Mouse (Mus musculus): ENCODE data around the gene Tuba1b.
"Not testable (repeated sequence)": the region's sequence is repeated elsewhere in the genome, so short reads cannot be mapped to it uniquely, and the experiment has no call there.

The Tuba1b gene

DNA sequence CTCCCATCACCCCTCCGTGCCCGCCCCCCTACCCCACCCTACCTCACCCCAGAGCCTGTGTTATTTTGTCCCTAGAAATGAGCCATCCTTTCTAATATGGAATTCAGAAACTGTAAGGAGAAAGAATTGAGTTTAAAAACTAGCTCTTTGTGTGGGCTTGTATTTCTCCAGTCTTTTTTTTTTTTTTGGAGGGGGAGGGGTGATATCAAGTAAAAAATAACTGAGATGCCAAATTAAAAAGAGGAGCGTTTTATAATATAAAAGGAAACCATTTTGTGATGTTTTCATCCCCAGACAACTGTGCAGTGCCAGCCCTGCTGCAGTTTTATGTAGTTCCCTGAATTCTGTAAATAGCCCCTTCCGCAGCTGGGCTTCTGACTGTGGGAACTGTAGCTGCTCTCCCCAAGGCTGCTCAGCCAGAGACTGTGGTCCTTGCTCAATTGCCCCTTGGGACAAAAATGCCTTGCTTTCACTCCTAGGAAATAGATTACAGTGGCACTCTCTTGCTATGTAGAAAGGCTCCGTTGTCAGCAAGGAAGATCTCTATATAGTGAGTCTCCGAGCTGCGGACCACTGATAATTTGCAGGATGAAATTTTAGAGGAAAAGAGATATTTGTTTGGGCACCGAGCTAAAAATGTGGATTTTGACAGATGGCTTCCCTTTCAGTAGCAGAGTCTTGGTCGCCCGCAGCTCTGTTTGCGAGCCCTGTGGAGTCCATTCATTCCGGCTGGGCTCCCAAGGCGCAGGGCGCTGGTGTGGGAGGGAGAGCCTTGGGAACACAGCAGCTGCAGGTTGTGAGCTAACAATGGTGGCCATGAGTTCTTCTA lies 20.3 kb upstream of the Tuba1b start:
- DNase-seq (ENCODE audit: extremely low read depth, low read depth, low spot score): no peak

DNA sequence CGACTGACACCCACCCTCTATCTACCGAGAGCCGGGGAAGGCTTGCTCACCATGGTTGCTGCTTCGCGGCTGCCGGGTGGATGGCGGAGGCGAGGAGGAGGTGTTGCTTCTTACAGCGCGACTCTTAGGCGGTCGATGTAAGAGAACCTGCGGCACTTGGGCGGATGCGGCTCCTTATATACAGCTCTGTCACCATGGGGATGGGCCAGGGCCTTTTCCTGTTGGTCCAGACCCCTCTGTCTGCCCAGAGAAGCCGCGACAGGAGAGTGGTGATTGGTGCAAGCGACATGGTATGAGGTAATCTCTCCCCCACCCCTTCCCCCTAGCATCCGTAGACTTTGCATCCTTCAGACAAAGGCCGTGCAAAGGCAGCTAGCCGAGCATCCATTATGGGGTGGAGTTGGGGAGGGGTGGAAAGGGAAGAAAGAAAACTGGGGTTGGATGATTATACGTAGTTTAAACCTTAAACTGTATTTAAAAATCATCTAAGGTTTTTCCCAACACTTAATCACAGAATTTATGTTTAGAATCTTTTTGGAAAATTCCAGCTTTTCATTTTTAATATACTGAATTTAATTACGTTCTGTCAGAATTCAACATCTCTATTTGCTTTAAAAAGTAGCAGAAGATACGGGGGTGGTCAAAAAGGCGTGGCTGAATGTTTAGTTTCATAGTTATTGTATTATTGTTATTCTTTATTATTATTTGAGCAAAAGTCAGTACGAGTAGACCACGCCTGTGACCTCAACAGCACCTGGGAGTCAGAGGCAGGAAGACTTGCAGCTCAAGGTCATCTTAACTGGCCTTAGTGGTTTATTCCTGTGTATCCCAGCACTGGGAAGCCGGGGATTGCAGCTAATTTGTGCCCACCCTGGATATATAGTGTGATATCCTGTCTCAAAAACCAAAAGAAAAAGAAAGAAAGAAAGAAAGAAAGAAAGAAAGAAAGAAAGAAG lies 19.3 kb upstream of the Tuba1b start, which contains the start of the genes Gm49450 and Tuba1a:
Gene Gm49450 (minus strand): TSS at position 151 of the 956 bp plus-strand sequence.
Gene Tuba1a (minus strand): TSS at position 303 of the 956 bp plus-strand sequence.
- DNase-seq (ENCODE audit: extremely low read depth, low read depth, low spot score): no peak

DNA sequence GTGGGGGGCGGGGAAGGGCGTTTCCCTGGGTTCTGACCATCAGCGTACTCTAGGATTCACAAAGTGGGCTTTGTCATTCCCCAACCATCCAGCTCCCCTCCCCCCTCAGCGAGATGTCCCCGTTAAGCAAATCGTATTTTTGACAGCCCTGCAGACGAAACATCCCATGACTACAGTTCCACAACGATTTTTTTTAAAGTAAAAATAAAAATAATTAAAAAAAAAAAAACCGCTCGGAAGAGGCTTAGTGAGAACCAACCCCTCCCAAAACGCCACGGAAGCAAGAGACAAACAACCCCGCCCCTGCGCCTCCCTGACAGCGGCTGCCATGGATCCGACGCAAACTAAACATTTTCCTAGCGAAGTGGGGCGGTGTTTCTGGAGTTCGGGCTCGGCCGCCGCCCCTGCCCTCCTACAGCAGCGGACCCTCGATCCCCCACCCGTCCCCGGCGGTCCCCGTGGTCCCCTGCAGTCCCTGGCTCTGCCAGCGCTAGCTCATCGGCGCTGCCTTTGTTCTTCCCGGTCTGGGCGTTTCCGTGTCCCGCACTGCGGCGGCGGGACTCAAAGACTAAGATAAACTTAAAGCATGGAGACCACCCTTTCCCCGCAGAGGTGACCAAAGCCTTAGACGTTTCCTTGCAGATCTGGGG lies 18.5 kb upstream of the Tuba1b start:
- DNase-seq (ENCODE audit: extremely low read depth, low read depth, low spot score): no peak

DNA sequence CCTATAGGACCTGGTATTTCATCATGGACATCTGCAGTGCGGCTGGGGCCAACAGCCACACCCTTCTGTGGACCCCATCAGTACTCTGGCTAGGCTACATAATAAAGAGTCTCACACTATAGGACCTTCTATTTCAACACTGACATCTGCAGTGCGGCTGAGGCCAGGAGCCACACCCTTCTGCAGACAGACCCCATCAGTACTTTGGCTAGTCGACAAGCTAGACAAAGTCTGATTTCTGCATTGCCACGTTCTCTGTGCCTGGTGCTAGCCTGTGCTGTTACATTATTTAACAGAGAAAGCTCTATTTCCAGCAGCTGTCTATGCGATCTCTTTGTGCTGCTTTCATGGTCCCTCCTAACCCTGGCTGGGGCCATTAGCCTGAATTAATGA lies 17.7 kb upstream of the Tuba1b start:
- DNase-seq (ENCODE audit: extremely low read depth, low read depth, low spot score): no peak

DNA sequence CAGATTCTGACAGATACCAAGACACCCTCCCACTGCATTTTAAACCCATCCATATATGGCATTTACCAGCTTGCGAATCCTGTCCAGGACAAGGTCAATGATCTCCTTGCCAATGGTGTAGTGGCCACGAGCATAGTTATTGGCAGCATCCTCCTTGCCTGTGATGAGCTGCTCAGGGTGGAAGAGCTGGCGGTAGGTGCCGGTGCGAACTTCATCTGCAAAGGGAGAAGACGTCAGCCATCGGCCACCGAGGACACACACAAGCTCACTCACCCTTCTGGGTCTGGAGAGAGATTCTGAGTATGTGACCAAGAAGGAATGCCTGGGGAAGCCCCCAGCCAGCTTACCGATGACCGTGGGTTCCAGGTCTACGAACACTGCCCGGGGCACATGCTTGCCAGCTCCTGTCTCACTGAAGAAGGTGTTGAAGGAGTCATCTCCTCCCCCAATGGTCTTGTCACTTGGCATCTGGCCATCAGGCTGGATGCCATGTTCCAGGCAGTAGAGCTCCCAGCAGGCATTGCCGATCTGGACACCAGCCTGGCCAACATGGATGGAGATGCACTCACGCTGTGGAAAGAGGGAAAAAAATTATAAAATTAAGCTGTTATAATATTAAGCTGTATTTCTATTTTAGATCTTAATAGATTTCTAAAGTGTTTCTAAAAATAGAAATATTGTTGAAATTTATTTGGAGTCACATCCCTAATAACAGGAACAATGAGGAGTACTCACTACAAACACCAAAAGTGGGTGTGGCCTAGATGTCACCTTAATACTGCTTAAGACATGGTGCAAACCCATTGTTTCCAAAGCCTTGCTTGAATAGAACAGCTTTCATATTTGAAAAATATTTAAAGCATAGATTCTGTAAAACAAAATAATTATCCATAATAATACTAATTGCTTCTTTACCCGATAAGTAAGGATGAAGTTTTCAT lies 17.0 kb upstream of the Tuba1b start:
- DNase-seq (ENCODE audit: extremely low read depth, low read depth, low spot score): not testable (repeated sequence)

DNA sequence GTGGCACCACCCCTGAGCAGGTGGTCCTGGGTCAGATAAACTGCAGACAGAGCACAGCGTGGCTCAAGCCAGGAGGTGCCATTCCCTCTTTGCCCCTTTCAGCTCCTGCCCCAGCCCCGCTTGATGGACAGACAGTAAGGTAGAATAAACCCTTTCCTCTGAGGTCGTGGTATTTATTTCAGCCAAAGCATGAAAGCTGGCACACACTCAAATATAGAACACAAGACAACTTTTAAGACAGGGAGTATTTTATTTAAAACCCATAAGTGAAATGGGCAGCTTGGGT lies 15.2 kb upstream of the Tuba1b start:
- DNase-seq (ENCODE audit: extremely low read depth, low read depth, low spot score): no peak

DNA sequence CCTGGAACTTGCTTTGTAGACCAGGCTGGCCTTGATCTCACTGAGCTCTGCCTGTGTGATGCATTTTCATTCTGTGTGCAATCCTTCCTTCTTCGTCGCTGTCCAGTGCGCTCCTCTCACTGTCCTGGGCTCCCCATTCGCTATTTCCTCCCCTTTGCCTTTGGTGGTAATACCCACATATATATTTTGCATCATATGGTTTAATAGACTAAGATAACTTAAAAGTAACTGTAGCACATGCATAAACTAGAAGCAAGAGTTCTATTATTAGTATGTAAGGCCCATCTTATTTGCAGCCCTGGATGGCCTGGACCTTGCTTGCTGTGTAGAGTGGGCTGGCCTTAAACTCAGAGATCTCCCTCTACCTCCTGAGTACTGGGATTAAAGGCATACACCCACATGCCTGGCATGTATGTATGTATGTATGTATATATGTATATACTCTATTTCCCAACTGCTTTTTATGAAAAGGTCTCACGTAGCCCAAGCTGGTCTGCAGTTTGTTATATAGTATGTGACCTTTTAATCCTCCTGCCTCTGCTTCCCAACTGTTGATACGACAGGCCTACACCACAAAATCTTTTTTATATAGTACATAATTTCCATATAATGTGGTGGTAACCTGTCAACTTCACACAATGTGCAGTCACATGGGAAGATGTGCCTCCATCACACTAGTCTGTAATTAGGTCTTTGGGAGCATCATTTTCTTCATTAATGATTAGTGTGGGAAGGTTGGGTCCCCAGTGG lies 14.7 kb upstream of the Tuba1b start:
- DNase-seq (ENCODE audit: extremely low read depth, low read depth, low spot score): no peak

DNA sequence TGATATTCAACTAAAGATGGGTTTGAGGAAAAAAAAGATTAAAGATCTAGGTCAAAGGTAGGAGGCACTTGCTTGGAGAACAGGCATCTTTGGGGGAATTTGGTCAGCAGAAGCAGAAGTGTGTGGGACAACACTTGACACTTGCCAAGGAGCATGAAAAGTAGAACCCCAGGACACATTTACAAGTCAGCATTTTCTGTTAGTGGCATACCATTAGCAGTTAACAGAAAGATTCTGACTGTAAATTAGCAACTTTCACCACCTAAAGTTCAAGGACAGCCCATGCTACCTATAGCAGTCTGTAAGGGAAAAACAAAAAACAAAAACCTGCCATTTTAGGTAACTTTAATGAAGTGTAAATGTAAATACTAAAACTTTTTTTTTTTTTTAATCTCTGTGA lies 14.0 kb upstream of the Tuba1b start:
- no peak for DNase-seq (ENCODE audit: extremely low read depth, low read depth, low spot score)

DNA sequence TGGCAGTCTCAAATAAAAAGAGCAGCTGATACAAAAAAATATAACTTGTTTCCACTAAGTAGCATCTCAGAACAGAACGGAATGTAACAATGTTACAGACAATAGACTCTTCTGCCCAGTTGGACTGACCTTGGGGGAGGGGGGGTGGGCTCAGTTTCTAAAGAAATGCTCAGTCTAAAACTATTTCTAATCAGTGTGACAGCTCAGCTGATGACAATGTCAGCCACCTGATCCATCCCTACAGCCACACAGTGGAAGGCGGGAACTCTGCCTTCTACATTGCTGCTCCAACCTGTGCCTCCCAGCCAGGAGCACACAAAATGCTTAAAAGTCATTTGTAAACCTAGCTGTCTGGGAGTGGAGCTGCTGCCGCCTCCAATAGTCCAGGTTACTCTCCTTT lies 13.5 kb upstream of the Tuba1b start:
- no peak for DNase-seq (ENCODE audit: extremely low read depth, low read depth, low spot score)

DNA sequence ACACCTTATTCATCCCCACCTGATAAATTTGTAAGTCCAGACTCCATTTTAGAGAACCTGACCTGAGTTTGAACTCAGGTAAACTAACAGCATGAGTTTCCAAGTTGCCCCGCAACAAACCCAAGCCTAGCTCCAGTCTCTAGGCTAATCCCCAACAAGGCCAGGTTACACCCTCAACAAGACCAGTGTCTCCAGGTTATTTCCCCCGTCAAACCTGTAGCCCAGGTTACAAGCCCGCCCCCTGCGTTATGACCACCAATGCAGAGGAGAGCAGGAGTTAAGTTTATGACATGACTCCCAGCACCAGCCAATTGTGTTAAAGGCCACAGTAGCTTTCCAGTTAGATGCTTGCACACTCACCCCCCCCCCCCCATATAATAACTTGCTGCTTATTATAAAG lies 8.8 kb upstream of the Tuba1b start:
- no peak for DNase-seq (ENCODE audit: extremely low read depth, low read depth, low spot score)

DNA sequence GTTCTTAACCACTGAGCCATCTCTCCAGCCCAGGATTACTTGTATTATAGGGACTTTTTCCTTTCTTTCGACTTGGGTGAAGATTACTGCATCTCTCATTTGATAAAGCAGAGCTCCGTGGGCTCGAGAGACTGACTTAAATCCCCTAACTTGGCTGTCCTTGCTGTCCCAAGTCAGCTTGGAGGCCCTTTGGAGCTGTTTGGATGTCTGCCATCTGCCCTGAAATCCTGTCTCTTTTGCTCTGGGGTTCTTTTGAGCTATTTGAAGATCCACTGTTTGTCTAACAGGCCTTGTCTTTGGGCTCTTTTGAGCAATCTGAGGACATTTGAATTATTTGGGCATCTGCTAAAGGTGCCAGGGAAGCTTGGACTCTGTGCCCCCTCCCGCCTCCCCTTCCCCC lies 7.7 kb upstream of the Tuba1b start:
- DNase-seq (ENCODE audit: extremely low read depth, low read depth, low spot score): no peak

DNA sequence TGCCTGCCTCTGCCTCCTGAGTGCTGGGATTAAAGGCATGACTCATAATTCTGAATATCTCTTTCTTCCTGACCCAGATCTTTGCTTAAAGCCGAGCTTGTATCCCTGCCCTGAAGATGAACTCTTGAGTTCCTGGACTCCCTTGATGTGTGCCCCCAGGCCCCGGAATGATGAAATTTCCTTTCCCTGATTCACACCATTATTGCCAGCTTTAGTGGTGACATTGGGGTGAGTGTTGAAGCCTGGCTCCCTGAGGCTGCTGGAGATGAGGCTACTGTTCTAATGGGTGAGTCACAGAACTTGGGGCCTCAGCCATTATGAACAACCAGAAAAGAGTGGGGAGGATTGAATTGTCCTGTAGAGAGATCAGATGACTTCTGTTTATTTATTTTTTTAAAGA lies 7.2 kb upstream of the Tuba1b start:
- DNase-seq (ENCODE audit: extremely low read depth, low read depth, low spot score): no peak

DNA sequence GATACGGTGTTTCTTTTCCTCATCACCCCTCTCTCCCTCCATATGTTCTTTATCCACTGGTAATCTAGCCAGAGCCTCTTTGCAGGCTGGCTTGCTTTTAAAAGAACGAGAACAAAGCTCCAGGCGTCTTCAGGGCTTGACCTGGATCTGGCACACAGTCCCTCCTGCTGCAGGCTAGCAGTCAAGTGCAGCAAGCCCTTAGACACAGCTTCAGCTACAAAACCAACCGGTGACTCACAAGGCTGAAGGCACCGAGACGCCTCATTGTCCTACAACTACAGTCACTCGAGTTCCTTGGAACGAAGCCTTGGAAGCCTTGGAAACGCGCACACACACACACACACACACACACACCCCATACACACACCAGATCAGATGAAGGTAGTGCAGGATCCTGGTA lies 6.5 kb upstream of the Tuba1b start:
- DNase-seq (ENCODE audit: extremely low read depth, low read depth, low spot score): no peak

DNA sequence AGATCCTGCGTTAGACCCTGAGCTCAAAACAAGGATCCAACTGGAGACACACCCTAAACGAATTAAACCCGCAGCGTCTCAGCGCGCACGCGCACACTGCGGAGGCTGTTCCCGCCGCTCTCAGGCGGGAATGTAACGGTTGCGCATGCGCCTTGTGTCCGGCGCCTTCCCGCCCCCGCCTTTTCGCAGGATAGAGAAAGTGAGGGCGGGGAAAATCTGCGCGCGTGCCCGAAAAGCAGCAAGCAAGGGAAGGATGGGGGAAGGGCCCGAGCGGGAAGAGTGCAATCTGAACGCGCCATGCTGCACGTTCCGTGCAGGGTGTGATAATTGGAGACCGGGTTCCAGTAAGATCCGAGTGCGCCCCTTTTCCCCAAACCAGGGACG lies 540 bp downstream of the Tuba1b start:
- no peak for DNase-seq (ENCODE audit: extremely low read depth, low read depth, low spot score)

DNA sequence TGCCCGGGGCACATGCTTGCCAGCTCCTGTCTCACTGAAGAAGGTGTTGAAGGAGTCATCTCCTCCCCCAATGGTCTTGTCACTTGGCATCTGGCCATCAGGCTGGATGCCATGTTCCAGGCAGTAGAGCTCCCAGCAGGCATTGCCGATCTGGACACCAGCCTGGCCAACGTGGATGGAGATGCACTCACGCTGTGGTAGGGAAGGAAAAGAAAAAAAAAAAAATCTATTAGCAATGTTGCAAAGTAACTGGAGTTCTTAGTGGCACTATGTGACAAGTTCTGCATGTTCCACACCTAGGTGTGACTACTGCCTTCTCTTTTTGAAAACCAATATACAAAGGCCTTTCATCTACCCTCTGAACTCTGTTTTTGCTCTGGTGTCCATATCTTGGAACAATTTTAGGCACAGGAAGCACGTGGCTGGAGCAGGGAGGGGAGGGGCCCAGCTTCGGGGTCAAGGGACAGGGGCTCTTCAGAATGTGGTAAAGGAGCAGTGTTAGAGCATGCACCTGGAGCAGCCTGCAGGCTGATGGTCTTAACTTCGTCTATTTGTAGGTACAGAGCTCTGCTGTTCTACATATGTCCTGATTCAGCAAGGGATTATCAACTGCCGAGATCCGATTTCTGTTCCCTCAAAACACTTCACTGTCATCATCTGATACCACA lies 1.2 kb downstream of the Tuba1b start:
- DNase-seq (ENCODE audit: extremely low read depth, low read depth, low spot score): not testable (repeated sequence)

DNA sequence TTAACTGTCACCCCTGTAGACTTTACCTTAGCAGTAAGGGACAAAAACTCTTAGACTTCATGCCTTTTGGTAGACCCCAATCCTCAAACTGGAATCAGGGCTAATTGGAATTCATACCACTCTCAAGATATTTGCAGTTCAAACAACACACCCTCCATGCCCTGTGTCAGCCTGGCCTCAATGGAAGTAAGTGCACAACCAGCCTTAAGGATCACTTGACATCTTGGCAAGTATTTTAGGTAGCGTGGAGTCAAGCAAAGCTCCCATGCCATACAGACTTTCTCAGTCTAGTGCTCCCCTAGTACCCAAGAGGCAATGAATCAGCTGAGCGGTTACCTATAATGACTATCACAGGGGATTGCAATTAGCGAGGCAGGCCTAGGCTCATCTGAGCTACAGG lies 3.4 kb downstream of the Tuba1b start:
- no peak for DNase-seq (ENCODE audit: extremely low read depth, low read depth, low spot score)

DNA sequence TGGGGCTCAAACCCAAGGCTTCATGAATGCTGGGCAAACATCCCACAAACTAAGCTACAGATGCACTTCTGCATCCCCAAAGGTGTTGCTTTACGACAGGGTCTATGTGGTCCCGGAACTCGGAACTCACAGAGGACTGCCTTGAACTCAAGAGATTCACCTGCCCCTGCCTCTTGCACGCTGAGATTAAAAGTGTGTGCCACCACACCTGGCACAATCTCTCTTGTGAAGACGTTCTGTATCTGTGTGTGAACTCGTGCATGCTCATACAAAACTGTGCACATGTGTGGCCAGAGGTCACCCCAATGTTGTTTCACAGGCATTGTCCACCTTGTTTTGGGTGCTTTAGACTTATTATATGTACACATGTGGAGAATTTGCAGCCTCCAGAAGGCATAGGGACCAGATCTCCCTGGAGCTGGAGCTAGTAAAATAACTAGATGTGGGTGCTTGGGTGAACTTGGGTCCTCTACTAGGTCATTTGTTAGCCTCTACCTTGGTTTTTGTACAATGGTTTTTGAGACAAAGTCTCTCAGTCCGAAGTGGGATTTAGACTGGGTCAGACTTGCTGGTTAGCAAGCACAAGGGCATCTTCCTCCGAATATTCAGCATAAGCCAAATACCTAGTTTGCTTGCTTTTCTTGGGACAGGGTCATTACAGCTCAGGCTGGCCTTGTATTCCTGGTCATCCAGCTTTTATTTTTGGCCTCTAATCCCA lies 4.2 kb downstream of the Tuba1b start:
- no peak for DNase-seq (ENCODE audit: extremely low read depth, low read depth, low spot score)

DNA sequence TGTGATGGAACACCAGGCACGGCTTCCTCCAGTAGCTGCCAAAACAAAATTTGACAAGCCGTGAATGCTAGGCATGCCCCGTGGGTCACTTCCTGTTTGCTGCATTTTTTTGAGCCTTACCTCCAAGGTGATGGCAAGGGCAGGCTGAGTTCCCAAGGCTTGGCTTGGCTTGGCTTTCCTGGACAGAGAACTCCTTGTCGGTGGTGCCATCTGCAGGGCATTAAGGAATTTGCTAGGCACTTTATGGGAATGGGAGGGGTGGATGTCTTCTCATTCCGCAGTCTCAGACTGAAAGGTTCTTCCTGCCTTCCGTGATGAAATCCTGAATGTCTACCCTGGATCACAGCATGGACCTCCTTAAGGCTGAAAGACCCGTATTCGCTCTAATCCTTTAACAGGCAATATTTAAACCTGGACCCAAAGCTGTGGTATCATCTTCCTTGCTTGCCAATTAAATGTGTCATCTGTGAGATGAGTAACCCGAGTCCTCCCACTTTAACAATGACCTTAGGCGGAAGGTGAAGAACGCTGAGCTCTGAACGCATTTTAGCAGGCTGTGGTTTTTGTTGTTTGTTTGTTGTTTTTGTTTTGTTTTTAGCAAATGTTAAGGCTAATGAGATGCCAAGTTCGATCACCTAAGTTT lies 5.6 kb downstream of the Tuba1b start:
- DNase-seq (ENCODE audit: extremely low read depth, low read depth, low spot score): no peak

Measured in fat pad, adult 2 months (tissue).